Mouse (Mus musculus) spleen, postnatal 4 days (tissue): ENCODE results near the gene Olfr389.

Experiments used
- DNase-seq, 2 experiments: peaks; one replicate each; pipeline ENCODE4 v3.0.0; 2022; ENCODE audit warnings: low spot score in 2 of 2

Olfr389 gene

DNA sequence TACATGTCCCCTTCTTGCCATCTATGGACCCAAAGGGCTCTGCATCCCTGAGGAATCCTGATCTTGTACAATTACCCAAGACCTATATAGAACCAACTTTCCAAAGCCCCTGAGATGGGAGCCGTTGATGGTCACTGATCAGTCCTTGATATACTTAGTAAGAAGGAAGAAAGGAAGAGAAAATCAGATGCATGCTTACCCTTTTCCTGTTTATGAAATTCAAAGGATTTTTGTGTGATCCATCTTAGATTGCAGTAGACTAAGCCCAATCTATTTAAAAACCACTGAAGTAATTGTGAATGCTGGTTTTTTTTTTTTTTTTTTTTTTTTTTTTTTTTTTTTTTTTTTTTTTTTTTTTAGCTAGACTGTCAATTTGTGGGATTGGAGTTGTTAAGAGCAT lies at the start of gene Olfr389:
Gene Olfr389 (minus strand): TSS at position 101 of the 400 bp plus-strand sequence.
- DNase-seq = no peak

DNA sequence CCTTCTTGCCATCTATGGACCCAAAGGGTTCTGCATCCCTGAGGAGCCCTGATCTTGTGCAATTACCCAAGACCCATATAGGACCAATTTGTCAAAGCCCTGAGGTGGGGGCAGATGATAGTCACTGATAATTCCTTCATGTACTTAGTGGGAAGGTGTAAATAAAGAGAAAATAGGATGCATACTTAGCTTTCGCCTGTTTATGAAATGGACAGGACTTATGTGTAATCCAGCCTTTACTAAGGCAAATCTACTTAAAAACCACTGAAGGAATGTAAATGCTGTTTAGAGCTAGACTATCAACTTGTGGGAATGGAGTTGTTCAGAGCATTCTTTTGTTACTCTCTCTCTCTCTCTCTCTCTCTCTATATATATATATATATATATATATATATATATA lies 36.4 kb upstream of the Olfr389 start, which contains the start of gene Olfr392:
Gene Olfr392 (minus strand): TSS at position 101 of the 400 bp plus-strand sequence.
- DNase-seq = no peak

DNA sequence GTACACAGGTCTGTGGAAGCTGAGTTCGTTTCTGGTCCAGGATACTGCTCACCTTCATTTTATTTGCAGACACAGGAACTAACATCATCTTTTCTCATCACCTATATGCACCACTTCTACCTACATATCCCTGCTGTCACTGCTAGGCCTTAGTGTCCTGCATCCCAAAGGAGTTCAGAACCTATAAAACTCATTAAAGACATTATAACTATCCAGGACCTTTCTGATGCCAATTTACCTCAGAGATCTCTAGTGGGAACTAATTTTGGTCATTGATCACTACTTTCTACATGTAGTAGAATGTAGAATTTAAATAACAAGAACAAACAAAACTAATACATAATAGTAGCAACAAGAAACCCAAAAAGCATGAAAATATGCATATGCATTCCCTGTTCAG lies 22.4 kb upstream of the Olfr389 start, which contains the start of gene Olfr391-ps:
Gene Olfr391-ps (minus strand): TSS at position 101 of the 400 bp plus-strand sequence.
- DNase-seq = no peak

DNA sequence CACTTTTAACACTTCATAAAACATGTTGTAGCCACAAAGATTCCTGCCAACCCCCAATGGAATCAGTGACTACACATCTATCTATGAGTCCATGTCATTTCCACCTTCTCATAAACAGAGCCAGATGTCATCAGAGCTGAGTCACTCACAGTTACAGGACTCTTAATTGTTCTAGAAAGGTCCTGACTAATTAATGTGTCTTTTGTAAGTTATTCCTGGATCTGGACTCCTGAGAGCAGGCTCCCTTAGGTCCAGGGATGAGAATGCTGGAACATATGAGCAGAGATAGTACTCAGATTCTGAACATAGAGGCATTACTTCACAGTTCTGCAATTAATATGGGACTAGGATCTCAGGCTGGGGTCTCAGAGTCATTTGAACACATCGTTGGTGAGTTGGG lies 2.2 kb upstream of the Olfr389 start, which contains the start of gene Olfr390:
Gene Olfr390 (plus strand): TSS at position 301 of the 400 bp plus-strand sequence.
- no peak for DNase-seq

- DNase-seq = no peak
These were observed 21.4 kb downstream of the Olfr389 start for GRCm38 (mm10) chr11:73759115-73759514.
